Mouse (Mus musculus) embryonic fibroblast, embryonic 13.5 days (primary cell): ENCODE measurements at regions not wholly inside any gene's neighbourhood (a gene's known extent, or its start where the extent isn't known, plus 50 kb on each side); places are given as distances from the start of the nearest gene placed in this dataset.

ENCODE experiments used
- H3K27ac ChIP-seq: 2 replicates; pipeline ENCODE4 v1.5.1; 2012; ENCODE audit warnings: low read length, control low read depth, inconsistent platforms; ENCODE audit not compliant: insufficient read depth
- H3K4me1 ChIP-seq: 2 replicates; pipeline ENCODE4 v1.6.1; 2011; ENCODE audit warnings: low read length; ENCODE audit not compliant: control insufficient read depth, insufficient read depth
- H3K4me3 ChIP-seq: 2 replicates; pipeline ENCODE4 v1.5.1; 2011; ENCODE audit warnings: mild to moderate bottlenecking, control low read depth, low read length; ENCODE audit not compliant: insufficient read depth
- CTCF ChIP-seq: IDR thresholded peaks from 2 replicates; pipeline ENCODE4 v1.5.1; 2011; ENCODE audit warnings: mild to moderate bottlenecking, control low read depth, low read length, moderate library complexity, borderline replicate concordance; ENCODE audit not compliant: insufficient read depth
- POLR2A ChIP-seq: IDR thresholded peaks from 2 replicates; pipeline ENCODE4 v1.6.1; 2011; ENCODE audit warnings: low read depth, mild to moderate bottlenecking, control low read depth, low read length, moderate library complexity

DNA sequence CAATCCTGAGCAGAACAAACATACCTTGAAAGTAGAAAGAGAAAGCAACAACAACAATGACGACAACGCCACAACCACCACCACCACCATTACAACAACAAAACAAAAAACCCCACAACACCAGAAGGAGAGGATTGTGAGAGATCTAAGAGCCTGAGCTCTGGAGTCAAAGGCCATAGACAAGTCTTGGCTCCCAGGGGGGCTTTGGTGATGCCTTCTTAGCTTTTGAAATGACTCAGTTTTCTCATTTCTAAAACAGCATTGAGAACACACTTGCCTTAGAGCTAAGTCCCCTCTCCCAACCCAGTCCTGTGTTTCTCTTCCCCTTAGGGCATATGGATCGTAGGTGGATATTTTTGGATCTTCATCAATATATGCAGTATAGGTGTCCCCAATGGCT is 112.2 kb downstream of the Kif20b start:
- no peak overlapping the region for H3K4me3 ChIP-seq
- TF ChIP-seq CTCF (no peak), POLR2A (no peak)
- no peaks in the 10 kb centered on the region for H3K4me1 ChIP-seq
- H3K27ac ChIP-seq: no peak overlapping the region

DNA sequence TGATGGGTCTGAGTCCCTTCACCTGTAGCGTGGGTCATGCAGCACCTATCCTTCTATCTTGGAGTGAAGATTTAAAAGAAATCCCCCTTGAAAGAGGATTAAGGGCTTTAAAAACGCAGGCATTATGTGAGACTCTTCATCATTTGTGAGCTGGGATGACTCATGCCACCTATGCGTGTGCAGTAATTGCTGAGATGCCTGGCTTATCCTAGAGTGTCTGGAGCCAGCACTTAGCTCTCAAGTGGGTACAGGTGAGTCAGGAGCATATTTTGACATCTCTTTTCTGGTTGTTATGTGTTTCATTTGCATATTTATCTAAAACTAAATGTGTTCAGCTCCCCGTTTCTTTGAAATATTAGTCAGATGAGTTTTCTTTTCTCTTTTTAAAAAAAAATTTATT is 123.4 kb downstream of the Kif20b start:
- Histone ChIP-seq H3K4me3 (no peak overlapping the region), H3K4me1 (no peaks in the 10 kb centered on the region), H3K27ac (no peak overlapping the region)
- no peak for TF ChIP-seq POLR2A
- no peak for TF ChIP-seq CTCF

DNA sequence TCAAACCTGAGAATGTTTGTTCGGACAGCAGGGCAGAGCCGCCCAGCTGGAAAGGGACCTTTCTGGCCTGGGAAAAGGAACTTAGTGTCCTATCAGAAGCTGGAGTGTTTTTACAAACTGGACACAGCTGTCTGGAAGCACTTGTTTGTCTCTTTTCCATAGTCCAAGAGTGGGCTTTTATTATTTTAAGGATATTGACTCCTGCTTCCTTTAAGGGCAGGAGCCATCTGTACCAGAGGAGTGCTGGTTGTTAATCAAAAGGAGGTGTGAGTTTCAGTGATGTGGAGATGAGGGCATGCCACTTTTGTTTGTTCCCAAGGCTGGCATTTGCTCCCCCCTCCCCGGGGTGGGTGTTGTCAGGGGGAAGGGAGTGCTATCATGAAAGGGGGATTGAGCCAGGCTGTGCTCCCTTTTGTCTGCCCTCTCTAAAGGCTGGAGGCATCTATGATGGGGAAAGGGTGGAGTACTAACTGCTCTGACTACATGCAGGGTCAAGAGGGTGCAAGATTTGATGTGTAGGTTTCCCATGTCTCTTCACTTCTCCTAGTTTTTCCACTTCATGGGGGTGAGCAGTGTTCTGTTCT is 144.3 kb downstream of the Kif20b start:
- Histone ChIP-seq H3K4me3 (no peak overlapping the region), H3K4me1 (no peaks in the 10 kb centered on the region), H3K27ac (no peak overlapping the region)
- TF ChIP-seq POLR2A (no peak), CTCF (no peak)

DNA sequence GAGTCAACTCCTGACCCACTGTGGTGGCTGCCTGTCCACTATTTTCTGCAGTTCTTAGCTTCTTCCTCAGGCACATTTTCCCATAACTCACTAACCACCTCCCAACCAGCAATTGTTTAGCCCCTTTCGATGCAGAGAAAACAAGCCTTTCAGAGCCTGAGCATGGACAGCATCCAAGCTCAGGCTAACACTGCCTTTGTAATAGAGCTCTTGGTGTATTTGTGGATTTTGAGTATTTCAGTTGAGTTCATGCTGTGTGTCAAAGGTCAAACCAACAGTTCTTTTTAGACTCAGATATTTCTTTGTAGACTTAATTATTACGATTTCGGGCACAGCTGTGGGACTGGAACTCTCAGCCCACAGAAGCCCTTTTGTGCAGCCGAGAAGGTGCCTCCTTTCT is 159.0 kb downstream of the Kif20b start:
- Histone ChIP-seq H3K4me1 (no peaks in the 10 kb centered on the region), H3K4me3 (no peak overlapping the region)
- TF ChIP-seq CTCF: no peak
- TF ChIP-seq POLR2A: no peak

DNA sequence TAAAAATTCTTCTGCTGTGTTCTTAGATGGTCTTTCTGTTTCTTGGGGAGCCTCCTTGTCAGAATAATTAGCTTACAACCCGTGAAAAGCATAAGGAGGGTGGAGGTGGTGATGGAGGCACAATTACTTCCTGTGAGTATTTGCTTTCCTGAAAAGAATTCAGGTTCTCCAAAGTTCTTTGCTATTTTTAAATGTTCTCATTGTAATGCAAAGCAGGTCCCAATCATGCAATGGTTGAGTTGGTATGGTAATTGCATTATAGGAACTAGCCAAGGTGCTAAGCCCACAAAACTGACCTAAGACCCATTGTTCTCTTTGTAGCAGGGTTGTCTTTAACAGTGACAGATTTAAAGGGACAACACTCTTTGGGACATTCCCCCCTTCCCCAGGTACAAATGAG is 179.1 kb downstream of the Kif20b start:
- no peak for TF ChIP-seq POLR2A
- TF ChIP-seq CTCF: no peak

More for the DNA sequence above, 159.0 kb downstream of the Kif20b start:
- no peak overlapping the region for H3K27ac ChIP-seq

DNA sequence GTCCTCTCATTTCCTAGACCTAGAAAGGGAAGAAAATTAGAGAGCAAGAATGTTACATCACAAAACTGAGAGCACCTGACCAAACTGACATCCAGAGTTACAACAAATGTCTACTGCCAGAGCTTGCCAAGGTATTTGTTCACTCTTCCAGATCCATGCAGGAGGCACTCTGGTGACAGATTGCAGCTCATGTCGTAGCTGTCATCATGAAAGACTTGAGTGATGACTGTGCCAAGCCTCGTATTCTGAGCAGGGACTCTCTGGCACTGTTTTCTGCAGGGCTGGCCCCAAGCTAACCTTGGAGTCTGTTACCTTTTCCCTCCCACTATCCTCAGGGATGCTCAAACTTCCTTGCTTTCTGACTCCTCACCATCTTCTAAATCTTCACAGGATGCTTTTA is 192.2 kb downstream of the Kif20b start:
- H3K4me3 ChIP-seq: no peak overlapping the region
- H3K27ac ChIP-seq: no peak overlapping the region
- no peaks in the 10 kb centered on the region for H3K4me1 ChIP-seq
- TF ChIP-seq CTCF: no peak
- TF ChIP-seq POLR2A: no peak

More for the DNA sequence above, 179.1 kb downstream of the Kif20b start:
- no peaks in the 10 kb centered on the region for H3K4me1 ChIP-seq
- H3K27ac ChIP-seq: no peak overlapping the region
- H3K4me3 ChIP-seq: no peak overlapping the region

DNA sequence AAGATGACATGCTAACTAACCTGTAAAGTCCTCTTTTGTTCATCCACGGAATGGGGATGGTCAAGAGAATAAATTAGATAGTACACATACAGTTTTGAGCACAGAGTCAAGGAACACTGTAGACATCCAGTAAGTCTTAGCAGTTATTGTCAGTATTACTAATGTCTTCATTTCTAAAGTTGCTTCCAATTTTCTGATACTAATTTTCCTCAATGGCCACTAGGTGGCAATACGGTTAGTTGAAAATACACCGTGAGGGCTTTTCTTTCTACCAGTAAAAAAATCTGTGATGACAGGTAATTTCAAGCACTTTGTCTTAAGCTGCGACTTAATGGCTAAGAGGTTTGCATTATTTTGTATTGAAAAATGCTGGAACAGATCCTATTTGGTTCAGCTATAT is 203.1 kb downstream of the Kif20b start:
- H3K27ac ChIP-seq: no peak overlapping the region
- TF ChIP-seq CTCF (no peak), POLR2A (no peak)
- H3K4me3 ChIP-seq: no peak overlapping the region
- H3K4me1 ChIP-seq: no peaks in the 10 kb centered on the region; the same call in 1 of the 2 replicates

DNA sequence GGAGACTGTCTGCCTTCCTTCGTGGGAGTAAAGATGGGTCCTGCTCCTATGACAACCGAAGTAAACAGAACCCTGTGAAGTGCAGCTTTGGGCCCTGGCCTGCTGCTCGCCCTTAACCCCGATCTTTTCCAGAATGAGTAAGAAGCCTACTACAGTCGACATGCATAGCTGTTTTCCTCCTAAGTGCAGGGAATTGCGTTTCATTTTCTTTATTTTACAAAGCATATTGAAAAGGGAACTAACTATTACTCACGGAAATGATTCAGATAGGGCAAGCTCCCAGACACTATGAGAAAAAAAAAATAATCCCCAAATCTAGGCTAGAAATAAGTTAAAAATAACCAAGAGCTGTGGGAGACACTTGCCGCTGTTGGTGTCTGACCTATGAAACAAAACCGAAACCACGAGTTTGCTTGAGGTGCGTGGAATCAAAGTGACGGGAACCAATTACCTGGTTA is 204.5 kb downstream of the Kif20b start:
- peak overlapping the region; percentile 40; the same call in 1 of the 2 replicates for H3K27ac ChIP-seq
- H3K4me1 ChIP-seq: no peaks in the 10 kb centered on the region; the same call in 1 of the 2 replicates
- no peak overlapping the region for H3K4me3 ChIP-seq
- no peak for TF ChIP-seq CTCF
- TF ChIP-seq POLR2A: no peak

DNA sequence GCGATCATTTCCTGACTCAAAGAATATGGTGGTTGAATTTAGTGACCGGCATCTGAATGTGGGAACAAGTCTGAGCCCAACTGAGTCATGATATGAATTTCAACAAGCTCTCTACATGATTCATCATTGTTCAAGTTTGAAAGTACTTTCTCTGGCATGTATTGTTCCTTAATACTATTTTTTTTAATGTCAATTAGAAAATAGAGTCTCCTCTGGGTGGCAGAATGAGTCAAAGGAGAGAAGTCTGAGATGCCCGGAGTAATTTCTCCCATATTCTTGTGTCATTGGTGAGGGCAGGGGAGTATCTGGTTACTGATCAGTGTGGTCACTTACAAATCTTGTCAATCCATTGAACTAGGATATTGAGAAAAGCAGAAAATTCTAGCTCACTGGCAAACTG is 205.9 kb downstream of the Kif20b start:
- Histone ChIP-seq H3K4me1 (no peaks in the 10 kb centered on the region; the same call in 1 of the 2 replicates), H3K27ac (no peak overlapping the region), H3K4me3 (no peak overlapping the region)
- TF ChIP-seq CTCF (no peak), POLR2A (no peak)

DNA sequence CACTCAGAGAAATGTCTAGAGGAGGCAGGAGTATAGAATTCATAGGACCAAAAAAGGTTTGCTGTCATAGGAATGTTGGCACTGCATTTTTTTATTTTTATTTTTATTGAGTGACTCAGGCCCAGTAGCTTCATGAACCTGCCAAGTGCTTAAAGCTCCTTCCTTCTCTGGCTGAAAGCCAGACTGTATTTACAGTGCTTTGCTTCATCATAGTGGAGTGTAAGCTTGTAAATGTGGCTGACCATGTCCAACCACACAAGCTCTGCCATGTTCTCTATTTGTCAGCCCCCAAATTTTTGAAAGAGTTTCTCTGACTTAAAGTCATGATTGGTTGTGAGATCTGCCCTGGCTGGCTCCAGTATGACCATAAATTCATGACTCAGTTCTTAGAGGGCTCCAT is 221.0 kb downstream of the Kif20b start:
- Histone ChIP-seq H3K4me3 (no peak overlapping the region), H3K4me1 (no peaks in the 10 kb centered on the region), H3K27ac (0 out of 2 replicates have a peak overlapping the region, but pooled peaks have one; percentile 34)
- TF ChIP-seq CTCF (no peak), POLR2A (no peak)
